ENCODE assay signal across 17 mouse cellular contexts in genomic region chr13:108646801-108647200, GRCm38 (mm10).
DNase-seq lines count a peak whose midpoint lies in the region; ATAC-seq and TF ChIP-seq lines count a peak whose summit lies in the region.
"Had no signal": no experiment of that assay in that cellular context is flagged by ENCODE, and none has a peak within 500 bp of the region (broad histone marks: within the 10 kb centered on the region; RNA-seq: fewer than 3 reads in every experiment).

No protein-coding gene starts in this region.

- no peak for TF ChIP-seq CTCF in lung, embryonic 14.5 days (IDR thresholded peaks at IDR 0.05; ENCODE audit: low read depth)

- no peaks in the 10 kb centered on the region for H3K36me3 ChIP-seq in heart, embryonic 12.5 days
- H3K36me3 ChIP-seq in lung, embryonic 14.5 days (ENCODE audit: insufficient read depth) = no peaks in the 10 kb centered on the region
- no peaks in the 10 kb centered on the region for H3K36me3 ChIP-seq in megakaryocyte, embryonic 14.5 days (replicated peaks; ENCODE audit: low read length)
- H3K36me3 ChIP-seq: forebrain, embryonic 12.5 days; hindbrain, embryonic 12.5 days; stomach, embryonic 15.5 days had no signal

- 0 out of 2 replicates have a peak, but pooled peaks cover 5% of the 10 kb centered on the region for H3K4me1 ChIP-seq in heart, embryonic 12.5 days (replicated peaks)
- no peaks in the 10 kb centered on the region for H3K4me1 ChIP-seq in lung, embryonic 14.5 days (ENCODE audit: insufficient read depth)
- peaks cover 14% of the 10 kb centered on the region for H3K4me1 ChIP-seq in megakaryocyte, embryonic 14.5 days
- H3K4me1 ChIP-seq: forebrain, embryonic 12.5 days; hindbrain, embryonic 12.5 days; stomach, embryonic 15.5 days had no signal

- H3K27ac ChIP-seq in heart, embryonic 12.5 days (ENCODE audit: poor library complexity, severe bottlenecking) = no peak overlapping the region
- no peak overlapping the region for H3K27ac ChIP-seq in lung, embryonic 14.5 days (ENCODE audit: low read depth)
- H3K27ac ChIP-seq: forebrain, embryonic 12.5 days; hindbrain, embryonic 12.5 days; stomach, embryonic 15.5 days had no signal

- H3K4me3 ChIP-seq in heart, embryonic 12.5 days = no peak overlapping the region
- no peak overlapping the region for H3K4me3 ChIP-seq in lung, embryonic 14.5 days (ENCODE audit: low read depth, low read length)
- peak overlapping the region; percentile 86 for H3K4me3 ChIP-seq in megakaryocyte, embryonic 14.5 days (replicated peaks)
- H3K4me3 ChIP-seq: forebrain, embryonic 12.5 days; hindbrain, embryonic 12.5 days; stomach, embryonic 15.5 days had no signal

- 69% methylated on average over 6 of the region's 6 CpGs for WGBS in heart, embryonic 12.5 days
- 78% methylated on average over 6 of the region's 6 CpGs for WGBS in lung, embryonic 14.5 days

- no peaks in the 10 kb centered on the region for H3K9me3 ChIP-seq in heart, embryonic 12.5 days (replicated peaks)
- H3K9me3 ChIP-seq in lung, embryonic 14.5 days (ENCODE audit: low read depth, low read length) = no peaks in the 10 kb centered on the region
- no peaks in the 10 kb centered on the region; the same call in 1 of the 2 replicates for H3K9me3 ChIP-seq in megakaryocyte, embryonic 14.5 days
- H3K9me3 ChIP-seq: forebrain, embryonic 12.5 days; hindbrain, embryonic 12.5 days; stomach, embryonic 15.5 days had no signal

- no peak overlapping the region for H3K9ac ChIP-seq in heart, embryonic 12.5 days
- H3K9ac ChIP-seq in lung, embryonic 14.5 days = no peak overlapping the region
- H3K9ac ChIP-seq: forebrain, embryonic 12.5 days; hindbrain, embryonic 12.5 days; stomach, embryonic 15.5 days had no signal

- H3K27me3 ChIP-seq in heart, embryonic 12.5 days (replicated peaks) = no peaks in the 10 kb centered on the region; the same call in 1 of the 2 replicates
- no peaks in the 10 kb centered on the region for H3K27me3 ChIP-seq in lung, embryonic 14.5 days (ENCODE audit: insufficient read depth, low read length)
- peaks cover 47% of the 10 kb centered on the region for H3K27me3 ChIP-seq in megakaryocyte, embryonic 14.5 days (replicated peaks)
- H3K27me3 ChIP-seq: forebrain, embryonic 12.5 days; hindbrain, embryonic 12.5 days; stomach, embryonic 15.5 days had no signal

- ATAC-seq in heart, embryonic 12.5 days (ENCODE audit: insufficient number of reproducible peaks, low FRiP score) = no peak
- peak; percentile 24; the same call in 1 of the 2 replicates for ATAC-seq in lung, embryonic 14.5 days (ENCODE audit: insufficient read depth)
- no peak for ATAC-seq in activated CD4-positive, CD25-positive, alpha-beta regulatory T cell, adult 4 months
- ATAC-seq: inflammation-experienced regulatory T-cells, adult 6 months had no signal

- DNase-seq in heart, adult 8-10 months (ENCODE audit: low spot score) = no peak
- DNase-seq in lung, embryonic 14.5 days = no peak
- DNase-seq in lung, postnatal 14 days = no peak
- no peak for DNase-seq in thymus, postnatal 14 days
- DNase-seq: adrenal gland, adult 2 months; cerebellum, adult 2 months; gastrocnemius, postnatal 10 days; kidney, postnatal 36 days; thymus, adult 2 months had no signal

- H3K4me2 ChIP-seq in heart, embryonic 12.5 days = peak overlapping the region; percentile 25; the same call in 1 of the 2 replicates
- no peak overlapping the region for H3K4me2 ChIP-seq in lung, embryonic 14.5 days
- H3K4me2 ChIP-seq: forebrain, embryonic 12.5 days; hindbrain, embryonic 12.5 days; midbrain, embryonic 11.5 days; stomach, embryonic 15.5 days had no signal
